Mouse (Mus musculus) hindbrain, embryonic 14.5 days (tissue): ENCODE data around the gene Rbmxl1. TPM values are rescaled to one million over a fixed set of nuclear protein-coding genes. Genes with fewer than 3 reads are reported as not detected.

ENCODE experiments used
- ATAC-seq: fragments of 200-750 bp; cut with Nextera tagmentation; 2 replicates; pipeline ENCODE4 v1.8.0; 2017; ENCODE audit warnings: moderate number of reproducible peaks, mild to moderate bottlenecking, moderate TSS enrichment, moderate library complexity; ENCODE audit not compliant: low FRiP score
- DNase-seq: peaks from one replicate; pipeline ENCODE4 v3.0.0-alpha.2; 2015; ENCODE audit warnings: low spot score
- H3K27ac ChIP-seq: fragments of 300-500 bp; sonication (generic); 2 replicates; pipeline ENCODE4 v1.5.1; 2014; ENCODE audit warnings: mild to moderate bottlenecking, moderate library complexity
- H3K27me3 ChIP-seq: fragments of 300-500 bp; sonication (generic); 2 replicates; pipeline ENCODE4 v1.6.1; 2014; ENCODE audit warnings: mild to moderate bottlenecking, low read length, mixed read lengths; ENCODE audit not compliant: control insufficient read depth, insufficient read depth
- H3K36me3 ChIP-seq: fragments of 300-500 bp; sonication (generic); replicated peaks from 2 replicates; pipeline ENCODE4 v1.6.1; 2014; ENCODE audit not compliant: control insufficient read depth, insufficient read depth
- H3K4me1 ChIP-seq: fragments of 300-500 bp; sonication (generic); replicated peaks from 2 replicates; pipeline ENCODE4 v1.6.1; 2014; ENCODE audit warnings: antibody characterized with exemption, low read length, mixed read lengths; ENCODE audit not compliant: control insufficient read depth, insufficient read depth
- H3K4me2 ChIP-seq: fragments of 300-500 bp; sonication (generic); replicated peaks from 2 replicates; pipeline ENCODE4 v1.6.1; 2014; ENCODE audit warnings: mild to moderate bottlenecking, moderate library complexity
- H3K4me3 ChIP-seq: fragments of 300-500 bp; sonication (generic); replicated peaks from 2 replicates; pipeline ENCODE4 v1.5.1; 2014; ENCODE audit warnings: mild to moderate bottlenecking, low read length
- H3K9ac ChIP-seq: fragments of 300-500 bp; sonication (generic); 2 replicates; pipeline ENCODE4 v1.6.1; 2014
- H3K9me3 ChIP-seq: fragments of 300-500 bp; sonication (generic); 2 replicates; pipeline ENCODE4 v1.6.1; 2016; ENCODE audit warnings: low read length; ENCODE audit not compliant: control insufficient read depth
- WGBS: fragments of 180-500 bp; shearing (Covaris S2); extraction: QIAGEN DNeasy Blood & Tissue Kit; methylation state at CpG from one replicate; pipeline ENCODE4 v1.1.7; 2014; 5-methylcytosine and 5-hydroxymethylcytosine counted together
- polyA plus RNA-seq: library from polyadenylated mRNA; unstranded; fragments of >200 nt; fragmentation: Nextera tagmentation; extraction: Ambion mirVana; gene quantifications from 2 replicates; pipeline ENCODE4 v1.2.1, GENCODE M21; 2014

The Rbmxl1 gene
- polyA plus RNA-seq, 1 experiment from 2014 or later = 195 TPM

DNA sequence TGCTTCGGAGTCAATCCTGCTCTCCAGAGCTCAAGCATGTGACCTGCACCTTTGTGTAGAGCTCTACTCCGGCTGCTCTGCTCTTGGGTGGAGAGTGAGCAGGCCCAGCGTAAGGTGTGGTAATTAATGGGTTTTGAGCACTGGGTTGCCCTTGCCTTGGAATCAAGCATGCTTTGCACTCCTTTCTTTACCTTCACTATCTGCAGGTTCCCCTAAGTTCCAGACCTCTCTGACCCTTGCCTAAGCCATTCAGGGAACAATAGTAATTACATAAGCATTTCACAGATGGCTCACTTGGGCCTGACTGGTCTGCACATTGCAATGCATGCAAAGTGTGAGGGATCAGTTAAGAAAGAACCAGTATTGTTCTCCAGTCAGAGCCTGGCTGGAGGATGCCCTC is 29.1 kb upstream of the Rbmxl1 start:
- no peak for ATAC-seq
- 94% methylated on average over 3 of the region's 3 CpGs for WGBS
- H3K4me2 ChIP-seq = no peak overlapping the region

DNA sequence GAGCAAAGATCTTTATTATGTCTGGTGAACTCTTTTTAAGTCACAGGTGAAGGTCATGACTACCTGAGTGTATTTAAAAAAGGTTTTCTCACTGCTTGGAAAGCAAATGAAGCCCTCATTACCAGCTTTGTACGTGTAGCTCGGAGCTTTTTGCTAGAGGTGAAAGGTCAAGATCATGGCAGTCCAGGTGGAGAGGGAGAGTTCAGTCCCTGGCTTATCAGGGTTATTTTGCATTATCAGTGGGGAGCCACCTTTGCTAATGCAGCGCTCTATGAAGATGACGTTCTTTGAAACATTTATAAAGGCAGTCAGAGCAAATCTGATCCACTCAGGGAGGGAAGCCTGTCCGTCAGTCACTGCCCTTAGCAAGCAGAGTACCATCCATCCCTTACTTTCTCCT is 28.0 kb upstream of the Rbmxl1 start:
- H3K27me3 ChIP-seq = no peaks in the 10 kb centered on the region
- H3K9me3 ChIP-seq = no peaks in the 10 kb centered on the region
- ATAC-seq (no peak), DNase-seq (no peak)
- no peaks in the 10 kb centered on the region for H3K4me1 ChIP-seq
- no peak overlapping the region for H3K4me3 ChIP-seq
- no peak overlapping the region for H3K27ac ChIP-seq
- H3K36me3 ChIP-seq = peaks cover 11% of the 10 kb centered on the region
- no peak overlapping the region for H3K4me2 ChIP-seq
- H3K9ac ChIP-seq = no peak overlapping the region
- 75% methylated on average over 5 of the region's 5 CpGs for WGBS

More for the DNA sequence above, 29.1 kb upstream of the Rbmxl1 start:
- peaks cover 11% of the 10 kb centered on the region for H3K36me3 ChIP-seq
- no peak overlapping the region for H3K27ac ChIP-seq
- no peak overlapping the region for H3K4me3 ChIP-seq
- H3K9me3 ChIP-seq = no peaks in the 10 kb centered on the region
- no peaks in the 10 kb centered on the region for H3K27me3 ChIP-seq
- no peak for DNase-seq
- no peaks in the 10 kb centered on the region for H3K4me1 ChIP-seq
- no peak overlapping the region for H3K9ac ChIP-seq

DNA sequence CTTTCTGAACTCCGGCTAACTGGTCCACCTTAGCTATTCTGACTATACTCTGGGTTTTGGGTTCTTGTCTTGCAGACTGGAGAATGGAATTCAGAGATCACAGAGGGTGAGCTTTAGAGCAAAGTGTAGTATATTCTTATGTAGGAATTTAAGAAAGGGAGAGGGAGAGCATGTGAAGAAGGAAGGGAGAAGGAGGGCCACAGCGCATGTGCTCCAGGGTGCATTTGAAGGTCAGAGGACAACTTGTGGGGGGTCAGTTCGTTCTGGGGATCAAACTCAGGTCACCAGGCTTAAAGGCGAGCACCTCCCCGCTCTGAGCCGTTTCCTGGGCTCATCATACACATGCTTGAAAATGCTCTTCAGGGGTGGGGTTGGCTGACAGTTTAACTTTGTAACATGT is 25.3 kb upstream of the Rbmxl1 start:
- H3K4me1 ChIP-seq = no peaks in the 10 kb centered on the region
- H3K4me2 ChIP-seq = no peak overlapping the region
- 87% methylated on average over 6 of the region's 6 CpGs for WGBS
- H3K9ac ChIP-seq = no peak overlapping the region
- no peak overlapping the region for H3K27ac ChIP-seq
- ATAC-seq (no peak), DNase-seq (no peak)
- no peaks in the 10 kb centered on the region for H3K9me3 ChIP-seq
- H3K4me3 ChIP-seq = no peak overlapping the region
- H3K36me3 ChIP-seq = peaks cover 21% of the 10 kb centered on the region
- H3K27me3 ChIP-seq = no peaks in the 10 kb centered on the region

DNA sequence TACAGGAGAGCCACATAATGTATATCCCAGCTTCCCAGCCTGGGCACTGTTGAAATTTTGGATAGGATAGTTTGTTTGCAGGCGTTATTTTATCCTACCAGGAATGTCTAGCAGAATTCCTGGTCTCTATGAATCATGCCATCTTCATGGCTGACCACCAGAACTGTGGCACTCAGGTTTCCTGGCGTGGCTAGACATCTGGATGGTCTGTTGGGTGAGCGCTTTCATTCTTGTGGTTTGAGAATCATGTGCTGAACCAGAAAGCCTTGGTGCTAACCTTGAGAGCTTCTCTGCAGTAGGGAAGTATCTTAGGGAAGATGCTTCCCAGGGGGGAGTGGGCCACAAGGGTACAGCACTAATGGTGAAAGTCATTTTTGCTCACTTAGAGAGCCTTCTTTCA is 6.4 kb upstream of the Rbmxl1 start:
- Histone ChIP-seq H3K9me3 (no peaks in the 10 kb centered on the region), H3K27ac (no peak overlapping the region)
- no peak for DNase-seq

DNA sequence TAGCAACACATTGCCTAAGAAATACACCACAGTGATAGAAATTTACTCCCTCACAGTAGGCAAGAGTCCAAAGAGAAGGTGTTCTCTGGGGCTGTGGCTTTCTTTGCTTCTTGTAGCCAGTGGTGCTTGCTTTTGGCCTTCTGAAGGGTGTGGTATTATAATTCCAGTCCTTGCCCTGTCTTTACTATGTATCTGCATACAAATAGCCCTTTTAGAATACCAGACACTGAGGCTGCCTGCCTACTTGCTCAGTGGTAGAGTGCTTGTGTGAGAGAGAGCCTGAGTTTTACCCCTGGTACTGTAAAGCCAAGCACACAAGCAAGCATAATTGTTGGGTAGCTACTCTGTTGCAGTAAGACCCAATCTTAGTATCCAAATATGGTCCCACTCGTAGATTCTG is 6.0 kb upstream of the Rbmxl1 start:
- Histone ChIP-seq H3K36me3 (peaks cover 24% of the 10 kb centered on the region), H3K9me3 (no peaks in the 10 kb centered on the region), H3K4me3 (no peak overlapping the region), H3K27ac (no peak overlapping the region), H3K27me3 (no peaks in the 10 kb centered on the region), H3K9ac (no peak overlapping the region), H3K4me2 (no peak overlapping the region), H3K4me1 (peaks cover 6% of the 10 kb centered on the region; the same call in 1 of the 2 replicates)
- no peak for DNase-seq
- no peak for ATAC-seq
- 97% methylated on average over 1 of the region's 1 CpGs for WGBS

More for the DNA sequence above, 6.4 kb upstream of the Rbmxl1 start:
- H3K4me1 ChIP-seq = peaks cover 3% of the 10 kb centered on the region; the same call in 1 of the 2 replicates
- no peaks in the 10 kb centered on the region for H3K27me3 ChIP-seq
- no peak for ATAC-seq
- WGBS = 93% methylated on average over 3 of the region's 3 CpGs
- H3K4me2 ChIP-seq = no peak overlapping the region
- no peak overlapping the region for H3K9ac ChIP-seq
- no peak overlapping the region for H3K4me3 ChIP-seq
- H3K36me3 ChIP-seq = peaks cover 24% of the 10 kb centered on the region

DNA sequence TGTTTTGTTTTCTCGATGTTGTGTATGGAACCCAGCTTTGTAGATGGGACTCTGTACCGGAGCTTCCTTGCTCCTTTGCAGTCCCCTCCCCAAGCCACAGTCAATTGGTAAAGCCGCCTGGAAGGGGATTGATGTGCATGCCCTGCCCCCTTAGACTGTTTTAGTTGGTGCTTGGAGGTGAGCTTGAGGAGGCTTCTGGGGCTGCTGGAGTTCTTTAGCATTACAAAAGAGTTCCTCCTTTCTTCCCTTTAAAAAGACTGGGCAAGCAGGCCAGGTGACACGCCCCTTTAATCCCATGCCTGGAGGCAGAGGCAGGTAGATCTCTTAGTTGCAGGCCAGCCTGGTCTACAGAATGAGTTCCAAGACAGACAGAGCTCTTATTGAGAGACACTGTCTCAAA is 4.4 kb upstream of the Rbmxl1 start:
- Histone ChIP-seq H3K4me1 (peaks cover 6% of the 10 kb centered on the region; the same call in 1 of the 2 replicates), H3K4me2 (no peak overlapping the region), H3K36me3 (peaks cover 24% of the 10 kb centered on the region), H3K9me3 (no peaks in the 10 kb centered on the region), H3K27me3 (no peaks in the 10 kb centered on the region), H3K27ac (no peak overlapping the region), H3K4me3 (no peak overlapping the region), H3K9ac (no peak overlapping the region)
- DNase-seq (no peak), ATAC-seq (no peak)
- WGBS = 92% methylated on average over 4 of the region's 4 CpGs

DNA sequence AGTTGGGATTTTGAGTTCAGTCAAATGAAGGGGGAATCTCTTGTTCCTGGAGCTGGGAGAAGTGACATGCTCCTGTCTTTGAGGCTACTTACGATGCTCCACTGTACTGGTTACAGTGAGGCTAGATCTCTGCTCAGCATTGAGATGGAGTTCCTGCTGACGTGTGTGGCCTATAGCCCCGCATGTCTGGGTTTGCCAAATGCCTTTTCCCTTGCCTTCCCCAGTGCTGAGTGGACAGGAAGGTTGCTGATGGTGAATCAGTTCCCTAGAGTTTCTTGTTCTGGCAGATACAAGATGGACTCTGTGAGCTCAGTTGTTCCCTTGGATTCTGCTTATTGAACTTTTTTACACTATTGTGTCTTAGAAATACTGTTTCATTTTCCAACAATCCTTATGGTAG is 2.2 kb upstream of the Rbmxl1 start:
- 64% methylated on average over 3 of the region's 3 CpGs for WGBS
- Histone ChIP-seq H3K27ac (no peak overlapping the region), H3K9me3 (no peaks in the 10 kb centered on the region), H3K9ac (no peak overlapping the region), H3K36me3 (peaks cover 13% of the 10 kb centered on the region; the same call in 1 of the 2 replicates), H3K4me1 (peaks cover 14% of the 10 kb centered on the region), H3K27me3 (no peaks in the 10 kb centered on the region), H3K4me3 (no peak overlapping the region), H3K4me2 (0 out of 2 replicates have a peak overlapping the region, but pooled peaks have one; percentile 4)
- ATAC-seq (no peak), DNase-seq (no peak)

DNA sequence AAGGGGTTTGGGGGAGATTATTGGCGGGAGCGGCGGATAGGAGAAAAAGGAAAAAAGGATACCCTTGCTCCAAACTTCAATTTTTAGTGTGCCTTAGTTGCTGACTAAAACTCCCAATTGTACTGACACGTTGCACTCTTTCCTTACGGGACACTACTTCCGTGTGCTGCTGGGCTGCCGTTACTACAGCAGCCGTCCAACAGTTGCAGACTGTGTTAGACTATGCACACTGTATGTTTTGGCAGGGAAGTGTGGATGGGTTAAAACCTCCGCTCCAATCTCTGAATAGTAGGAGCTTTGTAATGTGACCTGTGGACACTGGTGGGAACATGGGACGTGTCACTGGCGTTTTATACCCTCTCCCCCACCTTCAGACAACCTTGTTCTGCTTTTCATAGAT is 1.4 kb upstream of the Rbmxl1 start:
- under 1% methylated on average over 11 of the region's 11 CpGs for WGBS
- Histone ChIP-seq H3K9me3 (no peaks in the 10 kb centered on the region), H3K9ac (peak overlapping the region; percentile 95), H3K4me2 (peak overlapping the region; percentile 96), H3K27ac (peak overlapping the region; percentile 99; the same call in 1 of the 2 replicates), H3K36me3 (peaks cover 6% of the 10 kb centered on the region), H3K4me3 (peak overlapping the region; percentile 93), H3K27me3 (no peaks in the 10 kb centered on the region), H3K4me1 (peaks cover 14% of the 10 kb centered on the region)
- no peak for DNase-seq
- no peak for ATAC-seq

DNA sequence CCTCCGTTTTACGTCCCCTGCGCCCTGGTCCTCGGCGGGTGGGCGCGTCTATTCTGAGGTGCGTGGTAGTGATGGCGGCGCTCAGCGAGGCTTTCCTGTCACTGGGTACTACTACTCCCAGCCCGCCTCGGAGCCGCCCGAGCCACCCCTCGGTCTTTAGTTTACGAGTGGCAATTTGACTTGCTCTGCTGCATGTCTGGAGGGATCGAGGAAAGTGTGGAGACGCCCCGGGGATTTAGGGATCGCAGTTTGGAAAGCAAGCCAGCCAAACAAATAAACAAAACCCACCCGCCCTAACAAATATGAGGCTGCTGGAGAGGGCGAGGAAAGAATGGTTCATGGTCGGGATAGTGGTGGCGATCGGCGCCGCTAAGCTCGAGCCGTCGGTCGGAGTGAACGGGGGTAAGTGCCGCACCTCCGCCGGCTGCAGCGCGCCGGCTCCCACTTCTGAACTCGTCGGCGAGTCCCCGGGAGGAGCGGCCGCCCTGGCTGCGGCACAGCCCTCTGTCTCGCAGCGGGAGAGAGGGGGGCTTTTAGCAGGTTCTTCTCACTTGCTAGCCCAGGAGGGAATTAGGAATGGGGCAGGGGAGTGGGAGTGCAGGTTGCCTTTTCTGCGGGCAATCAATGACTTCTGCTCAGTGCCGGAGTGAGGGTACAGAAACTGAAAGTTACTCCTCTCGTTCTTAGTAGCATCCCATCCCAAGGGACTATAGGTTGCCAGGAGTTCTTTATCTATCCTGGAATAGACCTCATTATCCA is 754 bp upstream of the Rbmxl1 start, which contains the start of gene Slc10a7:
TSS of gene Slc10a7 (plus strand) at position 74 of the 759 bp plus-strand sequence.
- ATAC-seq (peak; percentile 96), DNase-seq (peak; percentile 85)
- WGBS = under 1% methylated on average over 51 of the region's 51 CpGs
- H3K4me3 ChIP-seq = peak within 1 kb of the TSS; percentile 93
- H3K27ac ChIP-seq = peak within 1 kb of the TSS; percentile 99
- H3K4me1 ChIP-seq = peaks cover 14% of the 10 kb centered on the region
- H3K9me3 ChIP-seq = no peaks in the 10 kb centered on the region
- H3K9ac ChIP-seq = peak within 1 kb of the TSS; percentile 95
- peaks cover 13% of the 10 kb centered on the region for H3K36me3 ChIP-seq
- H3K4me2 ChIP-seq = peak within 1 kb of the TSS; percentile 96
- H3K27me3 ChIP-seq = no peaks in the 10 kb centered on the region
